Mouse (Mus musculus): ENCODE results near the gene Qk.
A peak's percentile ranks its signal among the peaks of the same experiment; 100 is the strongest.

Gene Qk

GRCm38 (mm10) chr17:10319685-10320455 is at the start of gene Qk:
Qk (minus strand) TSS chr17:10319854.
- peak; percentile 95 for DNase-seq (ENCODE audit: low spot score)

- DNase-seq (ENCODE audit: low spot score): no peak
Measured at GRCm38 (mm10) chr17:10367044-10367443, 47.4 kb upstream of the Qk start.

DNA sequence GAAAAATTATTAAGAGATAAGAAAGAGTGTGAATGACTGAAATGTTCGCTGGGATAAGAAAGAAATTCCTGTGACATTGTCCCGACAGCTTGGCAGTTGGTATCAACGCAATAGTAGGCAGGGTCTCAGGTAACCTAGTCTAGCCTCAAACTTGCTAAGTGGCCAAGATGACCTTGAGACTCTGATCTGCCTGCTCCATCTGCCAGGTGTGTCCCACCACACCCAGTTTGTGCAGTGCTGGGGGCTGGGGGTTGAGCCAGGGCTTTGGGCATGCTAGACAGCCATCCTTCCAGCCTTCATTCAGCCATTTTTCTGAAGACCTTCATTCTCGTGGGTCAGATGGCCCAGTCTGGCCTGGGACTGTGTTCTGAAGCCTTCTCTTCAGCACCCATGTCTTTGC is 46.9 kb upstream of the Qk start:
- DNase-seq (ENCODE audit: low spot score): no peak

DNA sequence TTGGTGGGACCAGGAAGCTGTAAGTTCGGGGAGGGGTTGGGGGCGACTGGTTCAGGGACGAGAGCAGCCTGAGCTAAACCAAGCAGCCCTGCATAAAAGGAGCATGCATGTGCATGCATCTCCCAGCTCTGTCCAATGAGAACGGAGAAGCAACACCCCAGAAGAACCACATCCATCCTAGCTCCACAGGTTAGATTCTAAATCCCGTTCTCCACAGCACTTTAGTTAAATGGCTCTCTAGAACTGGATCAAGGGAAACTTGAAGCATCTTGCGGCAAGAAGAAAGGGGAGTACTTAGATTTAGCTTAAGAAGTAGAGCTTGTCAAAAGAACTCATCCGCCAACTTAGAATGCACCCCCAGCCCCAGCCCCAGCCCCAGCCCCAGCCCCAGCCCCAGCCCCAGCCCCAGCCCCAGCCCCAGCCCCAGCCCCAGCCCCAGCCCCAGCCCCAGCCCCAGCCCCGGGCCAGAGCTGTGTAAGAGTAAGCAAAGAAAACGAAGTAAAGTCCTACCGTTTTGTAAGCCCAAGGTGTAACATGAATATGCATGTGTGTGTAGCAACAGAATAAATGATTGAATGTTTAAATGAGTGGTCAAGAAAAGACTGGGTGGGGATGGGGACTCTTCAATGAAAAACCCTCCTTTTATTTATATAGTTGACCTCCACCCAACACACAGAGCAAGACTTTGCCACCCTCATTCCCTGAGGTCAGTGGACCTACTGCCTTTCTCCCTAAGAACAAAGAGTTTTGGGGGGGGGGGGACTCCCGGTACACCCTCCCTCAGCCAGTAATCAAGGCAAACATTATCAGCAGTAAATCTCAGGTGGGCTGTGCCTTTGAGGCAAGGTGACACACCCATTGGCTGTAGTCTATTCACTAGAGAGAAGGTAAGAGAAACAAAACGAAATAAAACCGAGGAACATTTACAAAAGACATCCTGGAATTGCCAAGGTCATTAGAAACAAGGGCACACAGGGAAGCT is 46.1 kb upstream of the Qk start:
- DNase-seq (ENCODE audit: low spot score): no peak

DNA sequence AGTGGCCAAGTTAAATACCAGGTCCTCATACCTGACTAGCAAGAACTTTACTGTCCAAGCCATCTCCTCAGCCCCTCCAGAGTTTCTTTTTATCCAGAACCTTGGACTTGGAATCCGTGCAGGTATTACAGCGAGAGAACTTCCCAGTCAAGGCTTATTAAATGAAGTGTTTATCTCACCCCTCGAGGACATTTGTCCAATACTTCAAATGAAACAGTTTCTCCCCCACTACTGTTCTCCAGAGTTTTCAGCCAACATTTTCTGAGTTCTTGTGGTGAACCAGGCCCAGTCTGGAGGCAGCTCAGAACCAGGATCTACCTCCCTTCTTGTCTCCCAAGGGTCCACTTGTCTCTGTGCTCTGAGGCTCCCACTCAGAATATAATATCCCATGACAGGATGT is 43.5 kb upstream of the Qk start:
- DNase-seq (ENCODE audit: low spot score): no peak

- no peak for DNase-seq (ENCODE audit: low spot score)
Measured at GRCm38 (mm10) chr17:10361882-10362291, 42.2 kb upstream of the Qk start.

DNA sequence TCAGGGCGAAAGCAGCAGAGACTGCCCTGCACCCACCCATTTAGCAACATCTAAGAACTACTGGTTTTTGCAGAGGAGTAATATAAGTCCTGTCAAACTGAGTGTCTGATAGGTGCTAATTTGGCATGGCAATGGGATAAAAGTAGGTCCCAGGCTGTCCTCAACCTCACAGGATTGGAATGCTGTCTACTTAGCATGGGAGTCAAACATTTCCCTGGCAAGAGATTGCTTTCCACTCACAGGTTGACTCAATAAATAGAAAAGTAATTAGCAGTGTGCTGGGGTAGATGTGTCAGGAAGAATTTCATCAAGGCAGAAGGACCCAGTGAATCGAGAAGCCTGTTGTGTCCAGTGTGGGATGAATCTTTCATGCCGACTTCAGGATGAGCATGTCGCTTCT is 41.1 kb upstream of the Qk start:
- no peak for DNase-seq (ENCODE audit: low spot score)

DNA sequence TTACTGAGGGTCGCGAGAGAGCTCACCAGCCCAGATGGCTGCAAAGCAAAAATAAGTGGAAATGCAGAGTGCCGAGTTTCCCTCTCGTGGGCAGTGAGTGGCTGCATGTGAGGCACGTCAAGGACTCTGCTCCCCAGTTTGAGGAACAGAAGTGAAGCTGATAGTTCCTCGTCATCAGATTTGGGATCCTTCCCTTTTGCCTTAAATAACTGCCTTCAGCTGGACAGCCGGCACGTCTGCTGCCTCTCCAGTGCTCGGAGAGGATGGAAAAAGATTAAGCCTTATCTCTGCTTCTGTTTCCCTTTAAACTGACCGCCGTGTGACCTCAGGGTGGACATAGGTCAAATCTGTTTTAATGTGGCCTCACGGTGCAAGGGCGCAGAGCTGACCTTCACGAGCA is 39.8 kb upstream of the Qk start:
- DNase-seq (ENCODE audit: low spot score): no peak

GRCm38 (mm10) chr17:10357348-10357747 is 37.7 kb upstream of the Qk start:
- DNase-seq (ENCODE audit: low spot score): no peak

- DNase-seq (ENCODE audit: low spot score): no peak
Measured at GRCm38 (mm10) chr17:10356294-10356693, 36.6 kb upstream of the Qk start.

- no peak for DNase-seq (ENCODE audit: low spot score)
Measured at GRCm38 (mm10) chr17:10355746-10356145, 36.1 kb upstream of the Qk start.

DNA sequence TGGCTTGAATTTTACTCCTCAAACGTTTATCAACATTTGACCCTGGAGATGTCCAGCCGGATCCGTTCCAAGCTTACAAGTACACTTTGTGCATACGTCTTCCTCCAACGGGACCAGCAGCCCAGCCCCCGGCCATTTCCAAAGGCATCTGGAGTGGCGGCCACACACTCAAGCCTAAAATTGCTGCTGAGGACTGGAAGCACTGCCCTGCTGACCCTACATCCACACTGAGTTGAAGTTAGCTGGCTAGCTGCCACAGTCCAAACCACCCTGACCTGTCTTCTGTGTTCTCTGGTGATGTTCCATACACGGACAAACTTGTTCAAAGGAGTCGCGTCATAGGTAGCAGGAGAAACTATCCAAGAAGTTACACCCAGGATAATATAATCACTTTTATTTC is 18.6 kb upstream of the Qk start:
- DNase-seq (ENCODE audit: low spot score): no peak

DNA sequence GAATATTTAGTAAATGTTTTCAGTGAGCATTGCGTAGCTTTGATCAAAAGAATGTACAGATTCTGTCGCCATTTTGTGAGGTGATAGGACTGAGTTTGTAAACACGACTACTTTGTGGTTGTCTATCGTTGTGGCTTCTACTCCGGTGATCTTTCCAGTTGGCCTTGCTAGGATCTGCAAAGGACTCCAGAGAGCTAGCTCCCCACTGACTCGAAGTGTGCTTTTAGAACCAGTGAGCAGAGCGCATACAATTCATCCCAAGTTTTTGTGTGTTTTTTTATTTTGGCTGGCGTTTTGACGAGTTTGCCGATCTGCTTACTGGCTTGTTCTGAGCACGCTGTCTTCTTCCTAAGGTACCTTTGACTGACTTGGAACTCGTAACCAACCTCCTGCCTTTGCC is 16.9 kb upstream of the Qk start:
- no peak for DNase-seq (ENCODE audit: low spot score)

- no peak for DNase-seq (ENCODE audit: low spot score)
Measured at GRCm38 (mm10) chr17:10335809-10336499, 16.3 kb upstream of the Qk start.

- DNase-seq (ENCODE audit: low spot score): peak; percentile 48
Measured at GRCm38 (mm10) chr17:10334957-10335690, 15.5 kb upstream of the Qk start.

GRCm38 (mm10) chr17:10334481-10334880 is 14.8 kb upstream of the Qk start:
- DNase-seq (ENCODE audit: low spot score): no peak

GRCm38 (mm10) chr17:10333321-10333720 is 13.7 kb upstream of the Qk start:
- DNase-seq (ENCODE audit: low spot score): no peak

DNA sequence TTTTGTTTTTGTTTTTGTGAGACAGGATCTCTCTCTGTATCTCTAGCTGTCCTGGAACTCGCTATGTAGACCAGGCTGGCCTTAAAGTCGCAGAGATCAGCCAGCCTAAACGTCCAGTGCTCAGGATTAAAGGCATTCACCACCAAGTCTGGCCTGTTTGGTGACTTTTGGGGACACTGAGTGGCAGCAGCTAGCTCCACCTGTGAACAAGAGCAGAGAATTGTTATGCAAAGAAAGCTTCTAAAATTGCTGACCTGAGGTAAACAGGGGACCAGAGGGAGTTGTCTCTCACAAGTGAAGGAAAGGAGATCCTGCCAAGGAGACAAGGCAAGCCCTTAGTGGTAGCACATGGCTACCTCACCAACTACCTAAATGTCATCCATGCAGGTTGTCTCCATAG is 12.5 kb upstream of the Qk start:
- DNase-seq (ENCODE audit: low spot score): no peak

GRCm38 (mm10) chr17:10329461-10329860 is 9.8 kb upstream of the Qk start:
- no peak for DNase-seq (ENCODE audit: low spot score)

GRCm38 (mm10) chr17:10328544-10329100 is 9.0 kb upstream of the Qk start:
- DNase-seq (ENCODE audit: low spot score): no peak

DNA sequence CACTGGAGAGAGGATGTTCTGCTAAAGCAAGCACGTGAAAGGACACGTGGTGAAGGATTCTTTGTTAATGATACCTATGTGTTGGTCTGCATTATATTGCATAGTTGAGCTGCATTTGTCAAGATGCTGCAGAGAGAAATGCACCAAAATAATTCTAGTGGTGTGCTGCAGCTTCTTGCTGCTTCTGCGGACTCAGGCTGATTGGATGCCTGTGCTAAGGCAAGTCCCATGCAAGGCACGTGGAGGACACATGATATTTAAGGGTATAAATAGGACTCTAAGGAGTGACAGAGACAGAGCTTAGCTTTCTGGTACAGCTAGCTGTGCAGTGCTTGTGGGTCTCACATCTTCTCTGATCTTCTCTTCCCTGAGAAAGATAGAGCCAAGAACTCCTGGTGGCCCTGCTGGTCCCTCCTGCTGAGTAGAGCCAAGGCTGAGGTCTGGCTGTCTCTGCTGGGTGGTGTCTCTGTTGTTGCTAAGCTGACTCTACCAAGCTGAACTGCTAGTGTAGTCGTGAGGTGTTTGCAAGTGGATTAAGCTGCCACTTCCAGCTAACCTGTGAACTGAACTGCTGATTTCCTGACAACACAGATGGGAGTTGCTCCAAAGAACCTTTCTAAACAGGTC is 8.0 kb upstream of the Qk start:
- no peak for DNase-seq (ENCODE audit: low spot score)
